Mouse (Mus musculus) 416B (cell line): ENCODE measurements around the gene Gm21366.
"Not testable (repeated sequence)": the region's sequence is repeated elsewhere in the genome, so short reads cannot be mapped to it uniquely, and the experiment has no call there.

Source experiments
- DNase-seq: peaks from one replicate; pipeline ENCODE4 v3.0.0; 2011; ENCODE audit warnings: low read depth

Gm21366 gene

GRCm38 (mm10) chrY:22861156-22861555 is at the start of gene Gm21366:
TSS of gene Gm21366 (minus strand) at chrY:22861256.
- DNase-seq = not testable (repeated sequence)
